Mouse (Mus musculus): ENCODE results near the gene St6galnac3.

GRCm38 (mm10) chr3:153741800-153742199, 16.8 kb upstream of the St6galnac3 start:
- TF ChIP-seq CTCF (IDR thresholded peaks at IDR 0.05; ENCODE audit: low read depth) (no peak), EP300 (optimal IDR thresholded peaks at IDR 0.05) (no peak)
